Mouse (Mus musculus) thymus, adult 2 months (tissue): Measurements from ENCODE around the gene Ckap4.

Experiments used
- CTCF ChIP-seq: fragments of 200-500 bp; IDR thresholded peaks from 2 replicates; pipeline ENCODE4 v1.5.1; 2012; ENCODE audit warnings: mild to moderate bottlenecking, control low read depth, low read length, moderate library complexity, borderline replicate concordance; ENCODE audit not compliant: control insufficient read depth, poor library complexity, insufficient read depth; ENCODE audit errors: extremely low read depth
- POLR2A ChIP-seq: fragments of 200-500 bp; IDR thresholded peaks from 2 replicates; pipeline ENCODE4 v1.6.1; 2012; ENCODE audit warnings: mild to moderate bottlenecking, low read length, control low read depth, moderate library complexity; ENCODE audit not compliant: control insufficient read depth, poor library complexity, insufficient read depth; ENCODE audit errors: extremely low read depth

- TF ChIP-seq CTCF (no peak), POLR2A (no peak)
Measured at GRCm38 (mm10) chr10:84496805-84497204, 37.1 kb downstream of the Ckap4 start.
